Mouse (Mus musculus) ovary, postnatal 14 days (tissue): Measurements from ENCODE around the gene Mmp17.
A peak's percentile ranks its signal among the peaks of the same experiment; 100 is the strongest.
"Not testable (repeated sequence)": the region's sequence is repeated elsewhere in the genome, so short reads cannot be mapped to it uniquely, and the experiment has no call there.

Source experiments
- DNase-seq: peaks from one replicate; pipeline ENCODE4 v3.0.0; 2022; ENCODE audit warnings: low spot score

Gene Mmp17

DNA sequence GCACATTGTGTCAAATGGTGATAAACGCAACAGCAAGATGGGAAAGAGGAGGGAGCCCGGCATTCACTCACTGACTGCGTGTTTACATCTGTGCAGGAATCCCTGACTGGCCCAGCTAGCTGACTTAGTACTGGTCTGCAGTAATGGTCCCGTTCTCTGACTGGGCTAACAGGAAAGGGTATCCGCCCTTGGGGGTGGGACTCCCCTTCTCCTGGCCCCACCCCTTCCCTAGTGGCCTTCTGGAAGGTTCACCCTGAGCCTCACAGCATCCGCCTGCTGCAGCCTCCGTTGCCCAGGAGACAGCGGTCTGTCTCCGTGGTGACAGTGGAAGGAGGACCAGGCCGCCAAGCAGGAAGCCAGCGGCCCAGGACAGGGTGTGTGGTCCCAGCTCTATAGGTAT, 6.9 kb downstream of the Mmp17 start:
- no peak for DNase-seq

GRCm38 (mm10) chr5:129594116-129595114, 10.4 kb downstream of the Mmp17 start:
- DNase-seq, result peak; percentile 82

DNA sequence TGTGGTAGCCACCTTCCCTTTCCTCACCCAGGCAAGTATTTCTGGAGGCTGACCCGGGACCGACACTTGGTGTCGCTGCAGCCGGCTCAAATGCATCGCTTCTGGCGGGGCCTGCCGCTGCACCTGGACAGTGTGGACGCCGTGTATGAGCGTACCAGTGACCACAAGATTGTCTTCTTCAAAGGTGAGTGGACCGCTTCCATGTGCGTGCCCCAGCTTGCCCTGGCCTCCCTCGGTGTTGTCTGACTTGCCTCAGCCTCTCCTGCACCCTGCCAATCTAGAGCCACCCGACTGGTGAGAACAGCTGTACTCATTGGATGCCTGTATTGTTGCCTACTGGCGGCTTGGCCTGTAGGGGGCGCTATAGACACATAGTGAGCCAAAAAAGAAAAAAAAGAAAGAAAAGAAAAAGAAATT, 18.1 kb downstream of the Mmp17 start:
- no peak for DNase-seq

GRCm38 (mm10) chr5:129607476-129607875, 23.5 kb downstream of the Mmp17 start:
- no peak for DNase-seq

DNA sequence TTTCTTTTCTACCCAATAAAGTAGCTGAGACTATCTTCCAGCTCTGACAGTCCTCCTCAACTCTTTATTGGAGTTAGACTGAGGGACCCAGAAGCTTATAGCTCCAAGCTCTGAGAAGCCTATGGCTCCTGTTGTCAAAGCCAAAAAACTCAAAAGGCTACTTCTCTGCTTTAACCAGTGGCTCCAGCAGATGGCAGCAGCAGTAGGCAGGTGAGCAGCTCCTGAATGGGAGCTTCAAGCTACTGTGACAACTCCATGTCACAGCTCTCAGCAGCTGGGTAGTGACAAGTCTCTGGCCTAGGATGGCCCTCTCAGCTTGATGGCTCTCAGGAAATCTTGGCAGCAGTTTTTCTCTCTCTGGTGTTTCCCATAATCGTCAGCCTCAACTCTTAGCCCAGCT, 27.1 kb downstream of the Mmp17 start:
- peak; percentile 61 for DNase-seq

DNA sequence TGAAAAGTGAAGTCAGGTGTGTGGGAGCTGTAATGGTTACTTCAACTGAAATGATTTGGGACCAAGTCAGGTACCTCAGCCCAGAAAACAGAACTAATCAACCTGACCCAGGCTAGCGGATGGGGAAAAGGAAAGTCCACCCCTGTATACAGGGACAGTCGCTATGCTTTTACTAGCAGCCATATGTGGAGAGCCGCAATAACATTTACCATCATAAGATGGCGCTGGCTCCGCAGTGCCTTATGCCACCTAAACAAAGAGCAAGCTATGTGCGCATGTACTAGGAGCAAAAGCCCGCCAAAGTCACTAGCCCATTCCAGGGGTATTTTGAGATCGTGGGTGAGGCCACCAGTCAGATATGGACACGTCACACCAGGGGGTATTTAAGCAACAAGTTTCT, 36.6 kb downstream of the Mmp17 start:
- DNase-seq, result not testable (repeated sequence)

DNA sequence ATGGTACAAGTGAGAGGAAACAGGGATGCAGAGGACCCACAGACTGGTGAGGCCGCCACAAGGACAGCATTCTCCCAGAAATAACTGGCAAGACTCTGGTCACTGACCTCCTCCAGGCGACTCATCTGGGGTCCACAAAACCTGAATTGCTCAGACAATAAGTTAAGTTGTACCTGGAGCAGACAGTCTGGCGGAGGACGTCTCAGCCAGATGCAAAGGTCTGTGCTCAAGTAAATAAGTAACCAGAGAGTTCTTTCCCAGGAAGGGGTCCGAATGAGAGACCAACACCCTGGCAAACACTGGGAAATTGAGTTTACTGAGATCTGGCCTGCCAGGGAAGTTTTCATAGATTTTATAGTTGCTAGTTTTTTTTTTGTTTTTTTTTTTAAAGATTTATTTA, 37.4 kb downstream of the Mmp17 start:
- DNase-seq, result no peak

- no peak for DNase-seq
These were observed 42.1 kb downstream of the Mmp17 start for GRCm38 (mm10) chr5:129626099-129626498.

DNA sequence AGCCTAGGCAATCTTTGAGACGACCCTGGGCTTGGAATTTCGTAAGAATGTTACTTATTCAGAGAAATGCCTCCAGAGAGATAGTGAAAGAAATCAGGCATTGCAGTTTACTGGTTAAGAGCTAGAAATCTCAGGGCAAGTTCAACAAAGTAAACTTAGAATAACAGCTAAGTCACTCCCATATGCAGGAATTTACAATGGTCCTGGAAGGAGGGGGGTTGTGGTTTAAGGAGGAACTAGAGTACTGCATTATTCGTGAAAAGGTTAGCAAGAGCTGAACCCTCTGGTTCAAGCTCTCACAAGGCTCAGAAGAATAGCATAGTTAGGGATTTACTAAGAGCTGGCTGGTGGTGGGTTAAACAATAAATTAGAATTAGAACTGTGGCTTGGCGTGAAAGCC, 42.6 kb downstream of the Mmp17 start:
- DNase-seq, result not testable (repeated sequence)

- DNase-seq, result not testable (repeated sequence)
These were observed 48.6 kb downstream of the Mmp17 start for GRCm38 (mm10) chr5:129632270-129633250.

DNA sequence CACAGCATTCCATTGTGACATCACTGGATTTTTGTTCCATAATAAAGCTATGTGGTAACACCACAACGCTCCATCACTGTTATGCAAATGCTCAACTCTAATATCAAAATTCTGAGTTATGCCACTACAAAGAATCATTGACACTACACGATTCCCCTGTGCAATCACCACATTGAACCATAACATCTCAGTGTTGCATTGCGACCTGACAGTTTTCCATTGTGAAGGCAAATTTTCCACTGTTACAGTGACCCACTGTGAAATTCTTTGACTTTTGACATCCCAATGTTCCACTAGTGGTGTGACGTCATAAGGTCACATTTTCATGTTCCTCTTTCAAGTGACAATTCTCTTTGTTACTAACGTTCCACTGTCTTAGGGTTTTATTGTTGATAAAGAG, 66.9 kb downstream of the Mmp17 start:
- DNase-seq, result no peak

DNA sequence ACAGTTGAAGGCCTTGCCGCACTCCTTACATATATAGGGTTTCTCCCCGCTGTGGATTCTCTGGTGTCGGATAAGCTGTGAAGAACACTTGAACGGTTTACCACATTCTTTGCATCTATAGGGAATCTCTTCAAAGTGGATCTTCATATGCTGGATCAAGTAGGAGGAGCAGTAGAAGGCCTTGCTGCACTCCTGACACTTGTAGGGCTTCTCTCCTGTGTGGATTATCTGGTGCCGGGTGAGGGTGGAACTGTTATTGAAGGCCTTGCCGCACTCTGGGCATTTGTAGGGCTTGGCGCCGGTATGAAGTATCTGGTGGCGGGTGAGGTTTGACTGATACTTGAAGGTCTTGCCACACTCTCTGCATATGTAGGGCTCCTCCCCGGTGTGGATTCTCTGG, 73.0 kb downstream of the Mmp17 start:
- DNase-seq, result no peak

DNA sequence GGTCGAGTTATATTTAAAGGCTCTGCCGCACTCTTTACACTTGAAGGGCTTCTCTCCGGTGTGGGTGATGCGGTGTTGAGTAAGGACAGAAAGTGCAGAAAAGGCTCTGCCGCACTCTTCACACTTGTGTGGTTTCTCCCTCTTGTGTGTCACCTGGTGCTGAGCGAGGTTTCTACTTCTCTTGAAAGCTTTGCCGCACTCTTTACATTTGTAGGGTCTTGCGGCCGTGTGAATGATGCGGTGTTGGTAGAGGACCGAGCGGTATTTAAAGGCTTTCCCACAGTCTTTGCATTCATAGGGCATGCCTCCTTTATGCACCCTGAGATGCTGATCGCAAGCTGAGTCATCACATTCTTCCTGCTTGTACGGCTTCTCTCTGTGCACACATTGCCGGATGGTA, 74.0 kb downstream of the Mmp17 start:
- no peak for DNase-seq
